Comparison of ENCODE assay signal across 8 mouse cellular contexts in genomic region chr10:75676819-75677565, GRCm38 (mm10). TPM values are rescaled to one million over a fixed set of nuclear protein-coding genes. Genes with fewer than 3 reads are reported as not detected.
DNase-seq lines count a peak whose midpoint lies in the region; ATAC-seq lines count a peak whose summit lies in the region.

No protein-coding gene starts in this region.

- no peak for ATAC-seq in kidney, embryonic 15.5 days (replicated peaks; ENCODE audit: low FRiP score)
- no peak for ATAC-seq in embryonic facial prominence, embryonic 14.5 days (ENCODE audit: low read depth)
- ATAC-seq in intestine, embryonic 16.5 days = peak; percentile 69
- ATAC-seq in monocyte, adult 5-6 weeks (replicated peaks; ENCODE audit: insufficient number of reproducible peaks, low FRiP score, low TSS enrichment, poor library complexity, severe bottlenecking) = 0 out of 2 replicates have a peak, but pooled peaks have one; percentile 5

- no peak for DNase-seq in kidney, postnatal 25 days
- DNase-seq in embryonic facial prominence, embryonic 14.5 days (ENCODE audit: low spot score) = peak; percentile 56
- no peak for DNase-seq in layer of hippocampus, adult 9-10 months (ENCODE audit: low spot score)
- no peak for DNase-seq in thymus, postnatal 14 days
- no peak for DNase-seq in left cerebral cortex, adult 18-20 months (ENCODE audit: low spot score in 2 of 2)

- H3K27ac ChIP-seq in kidney, embryonic 15.5 days = peak overlapping the region; percentile 59
- H3K27ac ChIP-seq in embryonic facial prominence, embryonic 14.5 days (replicated peaks; ENCODE audit: low read depth, low read length) = peak overlapping the region; percentile 8; the same call in 1 of the 2 replicates
- H3K27ac ChIP-seq in intestine, embryonic 16.5 days (ENCODE audit: low read length) = peak overlapping the region; percentile 87

- no peak overlapping the region for H3K4me3 ChIP-seq in kidney, embryonic 15.5 days (replicated peaks)
- no peak overlapping the region for H3K4me3 ChIP-seq in embryonic facial prominence, embryonic 14.5 days (ENCODE audit: low read depth, low read length)
- H3K4me3 ChIP-seq in intestine, embryonic 16.5 days (ENCODE audit: low read length) = no peak overlapping the region

- H3K4me1 ChIP-seq in kidney, embryonic 15.5 days = peaks cover 9% of the 10 kb centered on the region; the same call in 1 of the 2 replicates
- H3K4me1 ChIP-seq in embryonic facial prominence, embryonic 14.5 days (ENCODE audit: control insufficient read depth, insufficient read depth, low read length) = no peaks in the 10 kb centered on the region
- H3K4me1 ChIP-seq in intestine, embryonic 16.5 days (ENCODE audit: control insufficient read depth, insufficient read depth, low read length) = peaks cover 30% of the 10 kb centered on the region

- H3K4me2 ChIP-seq in kidney, embryonic 15.5 days = no peak overlapping the region
- no peak overlapping the region for H3K4me2 ChIP-seq in embryonic facial prominence, embryonic 14.5 days (ENCODE audit: low read depth, low read length)
- no peak overlapping the region for H3K4me2 ChIP-seq in intestine, embryonic 16.5 days (ENCODE audit: low read depth, low read length)

- H3K9ac ChIP-seq in kidney, embryonic 15.5 days = no peak overlapping the region
- H3K9ac ChIP-seq in embryonic facial prominence, embryonic 14.5 days (ENCODE audit: low read depth, low read length) = no peak overlapping the region
- peak overlapping the region; percentile 17; the same call in 1 of the 2 replicates for H3K9ac ChIP-seq in intestine, embryonic 16.5 days (ENCODE audit: low read depth, low read length)

- no peaks in the 10 kb centered on the region for H3K9me3 ChIP-seq in kidney, embryonic 15.5 days (replicated peaks)
- no peaks in the 10 kb centered on the region for H3K9me3 ChIP-seq in embryonic facial prominence, embryonic 14.5 days (ENCODE audit: control insufficient read depth, low read length)
- no peaks in the 10 kb centered on the region for H3K9me3 ChIP-seq in intestine, embryonic 16.5 days (ENCODE audit: control insufficient read depth, low read length)

- peaks cover 38% of the 10 kb centered on the region for H3K36me3 ChIP-seq in kidney, embryonic 15.5 days
- peaks cover 30% of the 10 kb centered on the region for H3K36me3 ChIP-seq in embryonic facial prominence, embryonic 14.5 days (ENCODE audit: control insufficient read depth, insufficient read depth, low read length)
- no peaks in the 10 kb centered on the region for H3K36me3 ChIP-seq in intestine, embryonic 16.5 days (ENCODE audit: control insufficient read depth, insufficient read depth, low read length)

- H3K27me3 ChIP-seq in kidney, embryonic 15.5 days = no peaks in the 10 kb centered on the region
- no peaks in the 10 kb centered on the region for H3K27me3 ChIP-seq in embryonic facial prominence, embryonic 14.5 days (replicated peaks; ENCODE audit: control insufficient read depth, insufficient read depth, low read length)
- no peaks in the 10 kb centered on the region for H3K27me3 ChIP-seq in intestine, embryonic 16.5 days (replicated peaks; ENCODE audit: control insufficient read depth, insufficient read depth, low read length)

- WGBS in kidney, embryonic 15.5 days = 74% methylated on average over 7 of the region's 7 CpGs
- 72% methylated on average over 7 of the region's 7 CpGs for WGBS in embryonic facial prominence, embryonic 14.5 days
- WGBS in intestine, embryonic 16.5 days = 57% methylated on average over 7 of the region's 7 CpGs

RNA-seq across cellular contexts. Expression of gene Susd2, which starts 33.2 kb away (rescaled TPM):
- 16.5 and 22.6 TPM in 2 replicates for polyA plus RNA-seq in kidney, embryonic 15.5 days (2015; fragmentation: Nextera tagmentation; extraction: Ambion mirVana)
- polyA plus RNA-seq in embryonic facial prominence, embryonic 14.5 days (2014; fragmentation: Nextera tagmentation; extraction: Ambion mirVana) = 7.1 and 7.4 TPM in 2 replicates
- polyA plus RNA-seq in intestine, embryonic 16.5 days (2015; fragmentation: Nextera tagmentation; extraction: Ambion mirVana) = 19.1 and 23.3 TPM in 2 replicates
- 0.75 TPM in 1 of 3 replicates, not detected in the others for total RNA-seq in monocyte, adult 5-6 weeks (2017)
- 1 to 10 TPM; 8.8 to 9.0 TPM for total RNA-seq in left cerebral cortex, adult 18-20 months (2021)

Comparison
In these comparisons a context has a peak if more than half of its experiments do, and no peak if none do; other contexts are left out.
1. ATAC-seq: peak in intestine, embryonic 16.5 days (single experiment) and monocyte, adult 5-6 weeks (single experiment); none in kidney, embryonic 15.5 days (single experiment) and embryonic facial prominence, embryonic 14.5 days (single experiment).
2. H3K27ac ChIP-seq: peak in every context shown above with its lines; median percentile 87 in intestine, embryonic 16.5 days; 59 in kidney, embryonic 15.5 days; 8 in embryonic facial prominence, embryonic 14.5 days.